Mouse (Mus musculus): ENCODE results near the gene Trio.

DNA sequence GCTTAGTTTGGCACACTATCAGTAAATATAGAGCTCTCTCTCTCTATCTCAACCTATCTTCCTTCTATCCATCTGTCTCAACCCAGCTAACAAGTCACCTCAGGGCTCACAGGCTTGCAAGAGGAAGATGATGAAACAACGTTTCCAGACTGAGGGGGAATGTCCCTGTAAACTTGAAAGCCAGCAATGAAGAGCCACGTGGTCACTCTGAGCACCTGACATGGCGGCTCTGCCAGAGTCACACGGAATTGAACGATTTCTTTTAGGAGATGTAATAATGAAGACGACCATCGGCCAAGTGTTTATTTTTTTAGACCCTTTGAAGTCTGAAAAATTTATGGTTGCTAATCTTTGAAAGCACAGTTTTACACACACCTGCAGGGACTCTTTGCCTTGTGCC lies 251.2 kb downstream of the Trio start:
- TF ChIP-seq CTCF (IDR thresholded peaks at IDR 0.05; ENCODE audit: insufficient read depth, low read length) (no peak), POLR2A (IDR thresholded peaks at IDR 0.05; ENCODE audit: borderline replicate concordance, extremely low read depth, low read depth, low read length) (no peak)
